Mouse (Mus musculus) lung, adult 2 months (tissue): ENCODE data around the gene Nxpe4.

Experiments
- CTCF ChIP-seq: fragments of 200-500 bp; IDR thresholded peaks from 2 replicates; pipeline ENCODE4 v1.5.1; 2011; ENCODE audit warnings: mild to moderate bottlenecking, low read length, control low read depth; ENCODE audit not compliant: insufficient read depth
- POLR2A ChIP-seq: fragments of 200-500 bp; IDR thresholded peaks from 2 replicates; pipeline ENCODE4 v1.6.1; 2011; ENCODE audit warnings: low read depth, mild to moderate bottlenecking, control low read depth, low read length, borderline replicate concordance; ENCODE audit errors: extremely low read depth

DNA sequence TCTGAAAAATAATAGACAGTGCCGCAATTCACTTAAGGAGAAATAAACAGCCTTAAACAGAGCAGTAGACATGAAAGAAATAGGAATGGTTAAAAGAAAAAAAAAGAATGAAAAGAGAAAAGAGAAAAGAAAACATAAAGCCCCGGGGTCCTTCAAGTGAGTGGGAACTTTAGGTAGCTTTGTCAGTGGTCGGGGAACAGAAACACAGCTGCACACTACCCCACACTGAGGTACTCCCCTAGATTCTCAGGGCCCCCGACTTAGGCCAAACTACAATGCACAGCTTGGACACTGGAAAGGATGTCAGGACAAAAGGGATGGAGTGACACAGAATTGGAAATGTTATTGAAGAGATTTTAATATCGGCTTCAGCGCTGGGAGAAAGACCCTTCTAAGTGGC is 200.9 kb downstream of the Nxpe4 start:
- no peak for TF ChIP-seq CTCF
- no peak for TF ChIP-seq POLR2A
